Mouse (Mus musculus): ENCODE data around the gene Rps6.
"Not testable (repeated sequence)": the region's sequence is repeated elsewhere in the genome, so short reads cannot be mapped to it uniquely, and the experiment has no call there.

Rps6 gene

DNA sequence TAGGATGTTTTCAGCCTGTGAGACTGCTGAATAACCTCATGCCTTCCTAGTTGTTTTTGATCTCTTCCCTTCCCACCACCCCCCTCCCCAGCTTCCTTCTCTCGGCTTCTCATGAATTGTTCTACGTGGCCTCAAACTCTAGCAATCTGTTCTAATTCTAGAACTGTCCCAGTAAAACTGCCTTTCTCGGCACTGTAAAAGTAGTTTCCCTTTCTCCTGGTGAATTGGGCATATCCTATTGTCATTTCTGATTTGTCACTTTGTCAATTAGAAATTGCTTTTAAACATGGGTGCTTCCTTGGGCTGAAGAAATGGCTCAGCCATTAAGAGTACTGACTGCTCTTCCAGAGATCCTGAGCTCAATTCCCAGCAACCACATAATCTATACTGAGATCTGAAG lies 5.2 kb downstream of the Rps6 start:
- DNase-seq (ENCODE audit: low read depth), result no peak

GRCm38 (mm10) chr4:86851331-86851730 lies 5.9 kb downstream of the Rps6 start:
- DNase-seq (ENCODE audit: low read depth), result no peak

DNA sequence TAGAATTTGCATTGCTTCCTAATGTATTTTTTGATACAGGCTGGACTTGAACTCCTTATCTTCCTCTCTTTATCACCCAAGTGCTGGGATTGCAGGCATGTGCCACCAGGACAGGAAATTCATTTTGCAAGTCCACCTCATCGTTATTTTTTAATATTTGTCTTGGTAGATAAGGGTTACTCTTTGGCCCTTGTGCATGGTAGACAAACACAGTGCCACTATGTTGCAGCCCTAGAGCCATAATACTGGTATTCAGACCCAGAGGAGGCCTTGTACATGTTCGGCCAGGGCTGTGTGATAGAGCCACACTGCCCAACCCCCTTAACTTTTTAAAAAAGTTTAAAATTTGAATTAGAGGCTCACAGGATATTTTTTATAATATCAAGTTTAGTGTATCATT lies 10.0 kb downstream of the Rps6 start:
- no peak for DNase-seq (ENCODE audit: low read depth)

GRCm38 (mm10) chr4:86845384-86845783 lies 11.8 kb downstream of the Rps6 start:
- DNase-seq (ENCODE audit: low read depth), result no peak

DNA sequence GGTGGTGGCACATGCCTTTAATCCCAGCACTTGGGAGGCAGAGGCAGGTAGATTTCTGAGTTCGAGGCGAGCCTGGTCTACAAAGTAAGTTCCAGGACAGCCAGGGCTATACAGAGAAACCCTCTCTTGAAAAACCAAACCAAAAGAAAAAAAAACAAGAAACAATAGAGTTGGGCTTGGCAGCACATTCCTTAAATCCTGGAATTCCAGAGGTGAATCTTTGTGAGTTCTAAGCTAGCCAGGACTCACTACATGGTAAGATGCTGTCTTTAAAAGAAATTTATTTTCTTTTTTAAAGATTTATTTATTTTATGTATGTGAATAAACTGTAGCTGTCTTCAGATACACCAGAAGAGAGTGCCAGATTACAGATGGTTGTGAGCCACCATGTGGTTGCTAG lies 16.1 kb downstream of the Rps6 start:
- DNase-seq (ENCODE audit: low read depth), result not testable (repeated sequence)

- DNase-seq (ENCODE audit: low read depth), result no peak
Measured at GRCm38 (mm10) chr4:86831896-86832295, 25.3 kb downstream of the Rps6 start.

DNA sequence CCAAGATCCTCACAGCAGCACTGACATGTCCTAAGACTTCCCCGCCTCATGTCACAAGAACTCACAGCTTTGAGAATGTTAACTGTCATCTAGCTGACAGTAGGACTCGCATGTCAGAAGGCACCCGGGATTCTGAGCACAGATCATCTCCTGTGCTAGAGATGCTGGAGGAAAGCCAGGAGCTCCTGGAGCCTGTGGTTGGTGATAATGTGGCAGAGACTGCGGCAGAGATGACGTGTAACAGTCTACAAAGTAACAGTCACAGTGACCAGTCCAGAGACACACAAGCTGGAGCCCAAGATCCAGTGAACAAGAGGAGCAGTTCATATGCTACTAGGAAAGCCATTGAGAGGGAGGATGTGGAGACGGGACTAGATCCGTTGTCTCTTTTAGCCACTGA lies 32.1 kb downstream of the Rps6 start:
- DNase-seq (ENCODE audit: low read depth), result no peak

DNA sequence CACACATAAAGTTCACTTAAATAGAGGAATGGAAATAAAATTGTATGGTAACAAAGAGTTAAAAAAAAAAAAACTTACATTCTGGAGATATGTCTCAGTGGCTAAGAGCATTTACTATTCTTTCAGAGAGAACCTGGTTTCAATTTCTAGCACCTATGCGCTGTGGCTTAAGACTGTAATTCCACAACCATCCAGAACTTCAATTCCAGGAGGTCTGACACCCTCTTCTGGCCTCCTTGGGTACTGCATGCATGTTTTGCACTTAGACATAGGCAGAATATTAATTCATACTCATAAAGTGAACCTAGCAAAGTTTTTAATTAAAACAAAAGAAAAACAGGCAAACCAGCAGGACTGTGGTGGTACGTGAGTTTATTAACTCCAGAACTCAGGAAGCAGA lies 34.0 kb downstream of the Rps6 start:
- DNase-seq (ENCODE audit: low read depth), result peak; percentile 74

DNA sequence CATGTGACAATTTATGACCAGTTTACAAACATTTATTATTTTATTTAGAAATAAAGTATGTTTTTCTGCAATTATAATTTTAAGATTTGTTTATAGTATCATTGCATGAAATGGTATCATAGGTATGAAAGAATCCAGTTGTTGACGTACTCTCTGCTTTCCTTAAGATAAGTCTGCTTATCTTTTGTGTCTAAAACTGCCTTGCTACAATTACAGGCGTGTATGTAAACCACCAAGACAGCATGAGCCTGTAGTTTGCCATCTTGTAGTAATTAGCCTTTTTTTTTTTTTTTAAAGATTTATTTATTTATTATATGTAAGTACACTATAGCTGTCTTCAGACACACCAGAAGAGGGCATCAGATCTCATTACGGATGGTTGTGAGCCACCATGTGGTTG lies 42.4 kb downstream of the Rps6 start:
- DNase-seq (ENCODE audit: low read depth), result no peak

DNA sequence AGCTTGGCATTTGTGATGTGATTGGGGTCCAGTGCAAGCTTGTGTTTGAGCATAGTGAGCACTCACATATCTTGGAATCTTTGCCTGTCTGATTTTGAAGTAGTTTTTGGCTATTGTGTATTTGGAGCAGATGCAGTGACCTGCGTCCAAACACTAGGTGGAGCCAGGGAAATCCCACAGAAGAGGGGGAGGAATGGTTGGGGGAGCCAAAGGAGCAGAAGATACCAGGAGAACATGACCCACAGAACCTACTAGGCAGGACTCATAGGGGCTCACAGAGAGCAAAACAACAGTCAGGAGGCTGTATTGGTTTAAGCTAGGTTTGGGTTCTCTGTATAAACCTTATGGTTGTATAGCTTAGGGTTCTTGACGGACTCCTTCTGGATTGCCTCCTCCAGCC lies 46.6 kb downstream of the Rps6 start:
- DNase-seq (ENCODE audit: low read depth), result peak; percentile 9

Measured in naive thymus-derived CD4-positive, alpha-beta T cell, adult 2 months (primary cell).